Mouse (Mus musculus): ENCODE data around the gene Rab40c. TPM values are rescaled to one million over a fixed set of nuclear protein-coding genes. Genes with fewer than 3 reads are reported as not detected.

The Rab40c gene
- polyA plus RNA-seq, 1 experiment from 2014 or later = 20.2 TPM

- ATAC-seq (ENCODE audit: low FRiP score, low TSS enrichment) (no peak), DNase-seq (ENCODE audit: low spot score) (no peak)
- Histone ChIP-seq H3K4me2 (replicated peaks; ENCODE audit: low read depth) (peak overlapping the region; percentile 90), H3K9ac (ENCODE audit: low read length) (peak overlapping the region; percentile 68), H3K9me3 (ENCODE audit: control insufficient read depth, low read length) (no peaks in the 10 kb centered on the region), H3K27ac (replicated peaks) (no peak overlapping the region), H3K4me1 (replicated peaks; ENCODE audit: control insufficient read depth, insufficient read depth) (peaks cover 5% of the 10 kb centered on the region; the same call in 1 of the 2 replicates), H3K27me3 (ENCODE audit: control insufficient read depth, insufficient read depth, low read length) (no peaks in the 10 kb centered on the region), H3K36me3 (ENCODE audit: control insufficient read depth, insufficient read depth, low read length) (peaks cover 4% of the 10 kb centered on the region; the same call in 1 of the 2 replicates), H3K4me3 (ENCODE audit: low read depth, low read length) (peak overlapping the region; percentile 64)
- 54% methylated on average over 10 of the region's 10 CpGs for WGBS
- TF ChIP-seq CTCF (IDR thresholded peaks at IDR 0.05; ENCODE audit: low read depth) (no peak), EP300 (optimal IDR thresholded peaks at IDR 0.05) (no peak)
These were observed 43.1 kb downstream of the Rab40c start for GRCm38 (mm10) chr17:25876347-25876915.

- ATAC-seq (ENCODE audit: low FRiP score, low TSS enrichment) = peak; percentile 87
- TF ChIP-seq EP300 (optimal IDR thresholded peaks at IDR 0.05) = peak; percentile 37
- TF ChIP-seq CTCF (IDR thresholded peaks at IDR 0.05; ENCODE audit: low read depth) = peak; percentile 48
These were observed 44.1 kb downstream of the Rab40c start for GRCm38 (mm10) chr17:25875171-25876136.

GRCm38 (mm10) chr17:25874721-25875170 is 44.8 kb downstream of the Rab40c start, which contains the start of gene Mettl26:
Gene Mettl26 (plus strand): TSS chr17:25875074.
- H3K27me3 ChIP-seq (ENCODE audit: control insufficient read depth, insufficient read depth, low read length) = no peaks in the 10 kb centered on the region
- H3K27ac ChIP-seq (replicated peaks) = peak within 1 kb of the TSS; percentile 89
- ATAC-seq (ENCODE audit: low FRiP score, low TSS enrichment) = peak; percentile 59; the same call in 1 of the 2 replicates
- peak; percentile 50; the same call in 1 of the 2 replicates for TF ChIP-seq CTCF (IDR thresholded peaks at IDR 0.05; ENCODE audit: low read depth)
- no peak for TF ChIP-seq EP300 (optimal IDR thresholded peaks at IDR 0.05)
- peak within 1 kb of the TSS; percentile 64 for H3K4me3 ChIP-seq (ENCODE audit: low read depth, low read length)
- H3K4me2 ChIP-seq (replicated peaks; ENCODE audit: low read depth) = peak within 1 kb of the TSS; percentile 90
- H3K36me3 ChIP-seq (ENCODE audit: control insufficient read depth, insufficient read depth, low read length) = peaks cover 4% of the 10 kb centered on the region; the same call in 1 of the 2 replicates
- peak; percentile 91 for DNase-seq (ENCODE audit: low spot score)
- 1% methylated on average over 25 of the region's 25 CpGs for WGBS
- H3K9ac ChIP-seq (ENCODE audit: low read length) = peak within 1 kb of the TSS; percentile 68
- H3K4me1 ChIP-seq (replicated peaks; ENCODE audit: control insufficient read depth, insufficient read depth) = peaks cover 5% of the 10 kb centered on the region; the same call in 1 of the 2 replicates
- no peaks in the 10 kb centered on the region for H3K9me3 ChIP-seq (ENCODE audit: control insufficient read depth, low read length)

More at GRCm38 (mm10) chr17:25875171-25876136, 44.1 kb downstream of the Rab40c start:
- Histone ChIP-seq H3K27me3 (ENCODE audit: control insufficient read depth, insufficient read depth, low read length) (no peaks in the 10 kb centered on the region), H3K4me1 (replicated peaks; ENCODE audit: control insufficient read depth, insufficient read depth) (peaks cover 5% of the 10 kb centered on the region; the same call in 1 of the 2 replicates), H3K4me2 (replicated peaks; ENCODE audit: low read depth) (peak overlapping the region; percentile 90), H3K4me3 (ENCODE audit: low read depth, low read length) (peak overlapping the region; percentile 64), H3K36me3 (ENCODE audit: control insufficient read depth, insufficient read depth, low read length) (peaks cover 4% of the 10 kb centered on the region; the same call in 1 of the 2 replicates), H3K27ac (replicated peaks) (peak overlapping the region; percentile 89), H3K9me3 (ENCODE audit: control insufficient read depth, low read length) (no peaks in the 10 kb centered on the region), H3K9ac (ENCODE audit: low read length) (peak overlapping the region; percentile 68)
- peak; percentile 92 for DNase-seq (ENCODE audit: low spot score)
- WGBS = under 1% methylated on average over 59 of the region's 59 CpGs

- no peak for DNase-seq (ENCODE audit: low spot score)
- Histone ChIP-seq H3K4me3 (ENCODE audit: low read depth, low read length) (peak overlapping the region; percentile 64), H3K27me3 (ENCODE audit: control insufficient read depth, insufficient read depth, low read length) (no peaks in the 10 kb centered on the region), H3K9me3 (ENCODE audit: control insufficient read depth, low read length) (no peaks in the 10 kb centered on the region), H3K27ac (replicated peaks) (peak overlapping the region; percentile 89), H3K4me2 (replicated peaks; ENCODE audit: low read depth) (peak overlapping the region; percentile 90), H3K4me1 (replicated peaks; ENCODE audit: control insufficient read depth, insufficient read depth) (peaks cover 5% of the 10 kb centered on the region; the same call in 1 of the 2 replicates), H3K9ac (ENCODE audit: low read length) (peak overlapping the region; percentile 43), H3K36me3 (ENCODE audit: control insufficient read depth, insufficient read depth, low read length) (peaks cover 4% of the 10 kb centered on the region; the same call in 1 of the 2 replicates)
- WGBS = 7% methylated on average over 14 of the region's 14 CpGs
- no peak for ATAC-seq (ENCODE audit: low FRiP score, low TSS enrichment)
- no peak for TF ChIP-seq CTCF (IDR thresholded peaks at IDR 0.05; ENCODE audit: low read depth)
- TF ChIP-seq EP300 (optimal IDR thresholded peaks at IDR 0.05) = no peak
These were observed 45.3 kb downstream of the Rab40c start for GRCm38 (mm10) chr17:25874148-25874720.

GRCm38 (mm10) chr17:25873405-25874147 is 46.0 kb downstream of the Rab40c start:
- Histone ChIP-seq H3K27ac (replicated peaks) (no peak overlapping the region), H3K9ac (ENCODE audit: low read length) (no peak overlapping the region), H3K4me3 (ENCODE audit: low read depth, low read length) (no peak overlapping the region), H3K4me1 (replicated peaks; ENCODE audit: control insufficient read depth, insufficient read depth) (peaks cover 8% of the 10 kb centered on the region; the same call in 1 of the 2 replicates), H3K4me2 (replicated peaks; ENCODE audit: low read depth) (peak overlapping the region; percentile 90; the same call in 1 of the 2 replicates), H3K27me3 (ENCODE audit: control insufficient read depth, insufficient read depth, low read length) (no peaks in the 10 kb centered on the region), H3K9me3 (ENCODE audit: control insufficient read depth, low read length) (no peaks in the 10 kb centered on the region), H3K36me3 (ENCODE audit: control insufficient read depth, insufficient read depth, low read length) (0 out of 2 replicates have a peak, but pooled peaks cover 4% of the 10 kb centered on the region)
- DNase-seq (ENCODE audit: low spot score) (no peak), ATAC-seq (ENCODE audit: low FRiP score, low TSS enrichment) (no peak)
- 74% methylated on average over 11 of the region's 11 CpGs for WGBS
- no peak for TF ChIP-seq CTCF (IDR thresholded peaks at IDR 0.05; ENCODE audit: low read depth)
- no peak for TF ChIP-seq EP300 (optimal IDR thresholded peaks at IDR 0.05)

Data from stomach, postnatal 0 days (tissue).